Mouse (Mus musculus): Measurements from ENCODE around the gene Enpp1.
"Not testable (repeated sequence)": the region's sequence is repeated elsewhere in the genome, so short reads cannot be mapped to it uniquely, and the experiment has no call there.

Enpp1 gene

DNA sequence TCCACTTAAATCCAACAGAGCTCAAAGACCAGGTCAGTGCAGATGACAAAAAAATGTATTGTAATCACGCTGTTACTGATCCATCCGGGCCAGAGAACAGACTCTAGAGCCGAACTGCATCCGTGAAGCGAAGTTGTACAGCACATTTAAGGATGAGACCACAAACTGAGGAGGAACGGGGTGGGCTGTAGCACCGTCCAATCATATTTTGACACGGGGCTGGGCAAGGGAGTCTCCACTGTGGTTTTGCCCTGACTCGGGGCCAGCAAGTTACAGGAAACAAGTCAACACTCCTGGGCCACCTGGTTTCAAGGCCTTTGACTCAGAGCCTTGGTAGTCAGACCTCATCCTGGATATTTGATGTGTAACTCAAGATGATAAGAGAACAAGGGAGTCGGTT, 76.1 kb downstream of the Enpp1 start:
- no peak for DNase-seq

- no peak for DNase-seq
Observed at GRCm38 (mm10) chr10:24635331-24635815, 76.6 kb downstream of the Enpp1 start.

- DNase-seq, result no peak
Observed at GRCm38 (mm10) chr10:24634288-24634687, 77.7 kb downstream of the Enpp1 start.

DNA sequence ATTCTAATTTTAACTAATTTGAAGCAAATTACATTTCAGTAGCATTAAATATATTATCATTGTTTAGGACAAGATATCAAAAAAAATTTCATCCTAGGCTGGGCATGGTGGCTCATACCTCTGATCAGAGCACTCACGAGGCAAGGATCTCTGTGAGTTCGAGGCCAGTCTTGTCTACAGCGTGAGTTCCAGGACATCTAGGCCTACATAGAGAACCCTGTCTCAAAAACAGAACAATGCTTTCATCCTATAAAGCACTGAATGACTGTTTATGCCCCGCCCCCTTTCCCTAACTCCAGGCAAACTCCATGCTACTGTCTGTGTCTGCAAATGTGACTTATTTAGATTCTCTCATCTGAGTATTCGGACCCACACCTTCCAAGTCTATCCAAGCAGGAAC, 80.8 kb downstream of the Enpp1 start:
- DNase-seq, result no peak

GRCm38 (mm10) chr10:24630469-24631081, 81.4 kb downstream of the Enpp1 start:
- peak; percentile 50 for DNase-seq

GRCm38 (mm10) chr10:24629086-24629720, 82.8 kb downstream of the Enpp1 start:
- no peak for DNase-seq

DNA sequence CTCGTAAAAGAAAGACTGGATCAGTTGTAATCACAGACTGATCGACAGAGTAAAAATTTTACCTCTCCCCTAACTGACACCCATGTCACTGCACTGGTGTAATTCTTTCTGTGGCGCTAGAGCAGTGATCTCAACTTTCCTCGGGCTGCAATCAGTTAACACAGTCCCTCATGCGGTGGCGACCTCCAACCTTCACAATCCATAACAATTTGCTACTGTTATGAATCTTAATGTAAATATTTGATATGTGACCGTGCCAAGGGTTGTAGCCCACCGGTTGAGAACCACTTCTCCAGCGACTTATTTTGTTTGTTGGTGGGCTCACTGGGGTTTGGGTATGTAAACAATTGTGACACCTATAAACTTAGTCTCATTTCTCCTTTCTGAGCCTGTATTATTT, 83.5 kb downstream of the Enpp1 start:
- no peak for DNase-seq

DNA sequence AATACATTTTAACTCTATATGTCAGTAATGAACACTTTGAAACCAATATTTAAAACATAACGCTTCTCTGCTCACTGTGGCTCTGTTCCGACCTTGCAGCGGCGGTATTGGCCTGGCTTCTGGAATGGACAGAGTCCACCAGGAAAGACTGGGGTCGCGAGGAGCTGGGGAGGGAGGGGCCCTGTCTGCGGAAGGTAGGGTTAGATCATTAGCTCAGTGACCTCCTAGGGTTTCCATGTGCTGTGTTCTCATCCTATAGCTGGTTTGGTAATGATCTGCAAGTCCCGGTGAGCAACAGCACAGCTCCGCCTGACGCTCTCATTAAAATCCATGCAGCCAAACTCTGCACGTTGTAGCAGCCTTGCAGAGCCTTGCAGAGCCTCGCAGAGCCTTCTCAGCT, 84.7 kb downstream of the Enpp1 start:
- DNase-seq, result no peak

GRCm38 (mm10) chr10:24625060-24625701, 86.8 kb downstream of the Enpp1 start:
- peak; percentile 68 for DNase-seq

- no peak for DNase-seq
Observed at GRCm38 (mm10) chr10:24622586-24622985, 89.4 kb downstream of the Enpp1 start.

GRCm38 (mm10) chr10:24621572-24621971, 90.4 kb downstream of the Enpp1 start:
- peak; percentile 17 for DNase-seq

GRCm38 (mm10) chr10:24616572-24616971, 95.4 kb downstream of the Enpp1 start:
- DNase-seq, result not testable (repeated sequence)

GRCm38 (mm10) chr10:24615799-24616198, 96.2 kb downstream of the Enpp1 start:
- no peak for DNase-seq

DNA sequence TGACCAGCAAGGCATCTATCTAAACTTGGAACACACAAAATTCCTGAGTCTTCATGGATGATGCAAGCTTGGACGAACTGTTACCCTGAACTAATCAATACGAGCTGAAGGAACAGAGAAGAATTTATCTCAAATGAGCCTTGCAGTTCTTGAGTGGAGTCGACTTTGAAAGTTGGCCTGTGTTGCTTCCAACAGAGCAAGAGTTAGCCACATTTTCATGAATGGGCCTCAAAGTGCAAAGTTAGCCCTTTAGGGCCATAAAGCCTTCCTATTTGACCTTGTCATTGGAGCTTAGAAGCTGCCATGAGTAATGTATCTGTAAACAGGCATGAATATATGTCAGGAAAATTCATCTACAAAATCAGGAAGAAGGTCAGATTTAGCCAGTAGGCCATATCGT, 97.2 kb downstream of the Enpp1 start:
- DNase-seq, result no peak

GRCm38 (mm10) chr10:24609766-24610165, 102.2 kb downstream of the Enpp1 start:
- DNase-seq, result no peak

DNA sequence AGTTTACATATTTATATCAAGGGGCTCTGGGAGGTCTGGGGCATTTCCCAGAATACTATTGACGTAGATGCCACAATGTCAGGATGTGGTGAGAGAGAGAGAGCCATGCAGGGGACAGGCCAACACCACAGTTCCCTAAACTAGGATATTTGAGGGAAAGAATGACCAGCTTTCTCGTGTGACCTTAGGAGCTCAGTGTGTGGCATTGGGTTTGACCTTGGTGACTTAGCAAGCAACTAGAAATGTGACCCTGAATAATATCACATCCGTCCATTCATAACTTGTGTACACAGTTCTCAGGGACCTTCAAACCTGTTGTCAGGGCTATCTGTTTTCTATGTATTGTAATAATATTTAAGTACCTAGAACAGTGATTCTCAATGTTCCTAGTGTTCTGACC, 102.8 kb downstream of the Enpp1 start:
- no peak for DNase-seq

DNA sequence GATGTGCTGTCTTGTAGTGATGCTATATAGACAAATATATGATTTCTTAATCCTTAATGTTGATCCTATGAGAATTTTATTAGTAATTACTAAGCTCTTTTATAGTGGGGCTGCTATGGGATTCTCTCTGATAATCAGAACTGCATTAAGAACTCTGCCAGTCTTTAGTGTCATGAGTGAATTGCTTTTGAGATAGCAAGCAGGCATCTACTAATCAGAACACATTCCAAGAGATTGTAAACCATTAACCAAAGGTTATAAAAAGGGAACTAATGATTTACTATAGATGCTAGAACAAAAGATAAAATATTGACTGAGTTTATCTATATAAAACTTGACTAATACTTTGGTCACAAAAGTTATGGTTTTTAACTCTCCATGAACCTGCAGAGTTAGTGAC, 108.2 kb downstream of the Enpp1 start:
- no peak for DNase-seq

DNA sequence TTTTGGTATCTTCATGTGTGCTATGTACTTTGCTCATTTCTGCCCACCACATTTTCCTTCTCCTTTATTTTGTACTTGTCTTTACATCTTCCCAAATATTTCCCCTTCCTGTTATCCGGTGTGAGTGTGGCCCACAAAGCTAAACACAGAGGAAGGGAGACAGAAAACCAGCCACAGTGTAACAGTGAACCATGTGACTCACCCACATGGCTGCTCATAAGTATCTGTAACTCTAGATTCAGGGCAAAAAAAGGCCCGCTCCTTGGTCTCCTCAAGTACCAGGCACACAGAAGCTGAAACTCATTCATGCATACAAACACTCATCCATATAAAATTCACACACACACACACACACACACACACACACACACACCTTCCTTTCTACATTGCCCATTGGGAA, 108.9 kb downstream of the Enpp1 start:
- DNase-seq, result no peak

DNA sequence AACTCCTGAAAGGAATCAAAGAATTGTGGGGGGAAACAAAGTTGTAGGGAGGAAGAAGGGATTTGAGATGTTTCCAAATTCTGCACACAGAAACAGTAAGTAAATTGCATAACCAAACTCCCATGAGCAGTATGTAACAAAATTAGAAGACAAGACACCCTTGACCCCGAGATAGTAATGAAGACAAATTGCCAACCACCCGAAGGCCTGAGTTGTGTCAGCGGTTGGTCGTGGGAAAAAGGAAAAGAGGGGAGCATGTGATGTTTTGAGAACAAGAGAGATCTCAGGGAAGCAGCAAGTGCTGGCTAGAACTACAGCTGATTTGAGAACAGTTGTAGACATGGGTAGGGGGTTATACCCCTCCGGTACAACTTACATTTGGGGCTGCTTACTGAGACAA, 112.2 kb downstream of the Enpp1 start:
- DNase-seq, result no peak

GRCm38 (mm10) chr10:24598693-24599092, 113.3 kb downstream of the Enpp1 start:
- no peak for DNase-seq

- no peak for DNase-seq
Observed at GRCm38 (mm10) chr10:24597789-24598188, 114.2 kb downstream of the Enpp1 start.

DNA sequence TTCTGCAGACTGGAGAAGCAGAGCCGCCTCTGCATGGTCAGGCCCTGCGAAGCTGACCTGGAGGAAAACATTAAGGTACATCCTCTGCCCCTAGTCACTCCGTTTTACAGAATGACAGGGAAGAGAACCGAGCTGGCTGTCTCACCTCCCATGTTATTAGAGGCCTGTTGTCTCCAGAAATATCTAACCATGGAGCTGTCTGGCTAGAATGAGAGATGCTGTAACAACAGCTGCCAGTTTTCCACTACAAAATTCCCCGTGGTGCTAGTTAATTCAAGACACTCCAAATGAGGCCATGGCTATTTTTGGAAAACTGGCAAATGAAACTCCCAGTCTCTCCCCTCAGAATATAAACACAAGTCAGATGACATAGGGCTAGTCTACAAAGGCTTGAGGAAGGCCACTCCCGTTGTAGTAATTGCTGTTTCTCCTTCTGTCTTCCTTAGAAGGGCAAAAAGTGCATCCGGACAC, 115.1 kb downstream of the Enpp1 start:
- DNase-seq, result no peak

DNA sequence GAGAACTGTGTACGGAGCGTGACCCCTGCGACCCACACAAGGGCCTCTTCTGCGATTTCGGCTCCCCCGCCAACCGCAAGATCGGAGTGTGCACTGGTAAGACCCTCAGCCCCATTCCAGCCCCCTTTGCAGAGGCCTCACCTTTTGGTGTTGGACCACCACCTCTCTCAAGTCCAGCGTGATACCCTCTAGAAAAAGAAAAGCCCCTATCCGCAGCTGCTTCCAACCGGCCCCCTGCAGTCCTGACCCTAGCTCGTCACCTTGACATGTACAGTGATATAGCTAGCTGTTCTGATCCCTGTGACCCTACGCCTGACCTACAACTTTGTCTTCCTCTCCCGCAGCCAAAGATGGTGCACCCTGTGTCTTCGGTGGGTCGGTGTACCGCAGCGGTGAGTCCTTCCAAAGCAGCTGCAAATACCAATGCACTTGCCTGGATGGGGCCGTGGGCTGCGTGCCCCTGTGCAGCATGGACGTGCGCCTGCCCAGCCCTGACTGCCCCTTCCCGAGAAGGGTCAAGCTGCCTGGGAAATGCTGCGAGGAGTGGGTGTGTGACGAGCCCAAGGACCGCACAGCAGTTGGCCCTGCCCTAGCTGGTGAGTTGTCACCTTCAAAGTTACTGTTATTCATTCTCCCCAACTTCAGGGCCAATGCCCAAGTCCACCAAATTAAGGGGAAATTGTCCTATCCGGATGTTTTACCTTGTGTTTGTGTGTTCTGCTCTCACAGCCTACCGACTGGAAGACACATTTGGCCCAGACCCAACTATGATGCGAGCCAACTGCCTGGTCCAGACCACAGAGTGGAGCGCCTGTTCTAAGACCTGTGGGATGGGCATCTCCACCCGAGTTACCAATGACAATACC, 115.7 kb downstream of the Enpp1 start:
- DNase-seq, result no peak

Data from right cerebral cortex, postnatal 25 days (tissue).